Mouse (Mus musculus): ENCODE measurements at regions not wholly inside any gene's neighbourhood (a gene's known extent, or its start where the extent isn't known, plus 50 kb on each side); places are given as distances from the start of the nearest gene placed in this dataset.
A peak's percentile ranks its signal among the peaks of the same experiment; 100 is the strongest.

DNA sequence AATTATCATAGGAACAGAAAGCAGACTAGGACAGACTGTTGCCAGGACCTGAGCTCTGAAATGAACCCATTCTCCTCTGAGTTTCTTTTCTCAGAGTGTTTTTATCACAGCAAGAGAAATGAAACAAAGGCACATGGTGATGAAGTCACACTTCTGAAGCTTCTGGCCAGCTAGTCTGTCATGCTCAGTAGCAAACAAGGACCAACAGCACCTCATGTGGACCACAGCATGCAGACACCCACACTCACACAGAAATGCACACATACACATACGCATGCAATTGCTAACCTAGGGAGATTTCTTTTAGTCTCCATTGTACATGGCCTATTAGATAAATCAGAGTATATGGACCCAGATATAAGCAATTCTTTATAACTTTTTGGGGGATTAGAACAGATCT, 76.3 kb upstream of the Thbs1 start:
- Histone ChIP-seq H3K4me3 (replicated peaks; ENCODE audit: low read length) (no peak overlapping the region), H3K27me3 (ENCODE audit: control insufficient read depth, insufficient read depth, low read length) (no peaks in the 10 kb centered on the region), H3K27ac (replicated peaks; ENCODE audit: low read depth, low read length) (no peak overlapping the region), H3K36me3 (ENCODE audit: control insufficient read depth, insufficient read depth, low read length) (no peaks in the 10 kb centered on the region), H3K9me3 (ENCODE audit: control insufficient read depth, low read length) (no peaks in the 10 kb centered on the region), H3K4me2 (replicated peaks; ENCODE audit: low read depth, low read length, severe bottlenecking) (no peak overlapping the region), H3K4me1 (ENCODE audit: control insufficient read depth, insufficient read depth, low read length) (no peaks in the 10 kb centered on the region; the same call in 1 of the 2 replicates), H3K9ac (ENCODE audit: low read depth, low read length, severe bottlenecking) (no peak overlapping the region)
- DNase-seq (ENCODE audit: low spot score) (no peak), ATAC-seq (ENCODE audit: low FRiP score, low read depth) (no peak)
- 100% methylated on average over 1 of the region's 1 CpGs for WGBS
- TF ChIP-seq POLR2A (IDR thresholded peaks at IDR 0.05; ENCODE audit: borderline replicate concordance, extremely low read depth, insufficient read depth, insufficient read length), result no peak

DNA sequence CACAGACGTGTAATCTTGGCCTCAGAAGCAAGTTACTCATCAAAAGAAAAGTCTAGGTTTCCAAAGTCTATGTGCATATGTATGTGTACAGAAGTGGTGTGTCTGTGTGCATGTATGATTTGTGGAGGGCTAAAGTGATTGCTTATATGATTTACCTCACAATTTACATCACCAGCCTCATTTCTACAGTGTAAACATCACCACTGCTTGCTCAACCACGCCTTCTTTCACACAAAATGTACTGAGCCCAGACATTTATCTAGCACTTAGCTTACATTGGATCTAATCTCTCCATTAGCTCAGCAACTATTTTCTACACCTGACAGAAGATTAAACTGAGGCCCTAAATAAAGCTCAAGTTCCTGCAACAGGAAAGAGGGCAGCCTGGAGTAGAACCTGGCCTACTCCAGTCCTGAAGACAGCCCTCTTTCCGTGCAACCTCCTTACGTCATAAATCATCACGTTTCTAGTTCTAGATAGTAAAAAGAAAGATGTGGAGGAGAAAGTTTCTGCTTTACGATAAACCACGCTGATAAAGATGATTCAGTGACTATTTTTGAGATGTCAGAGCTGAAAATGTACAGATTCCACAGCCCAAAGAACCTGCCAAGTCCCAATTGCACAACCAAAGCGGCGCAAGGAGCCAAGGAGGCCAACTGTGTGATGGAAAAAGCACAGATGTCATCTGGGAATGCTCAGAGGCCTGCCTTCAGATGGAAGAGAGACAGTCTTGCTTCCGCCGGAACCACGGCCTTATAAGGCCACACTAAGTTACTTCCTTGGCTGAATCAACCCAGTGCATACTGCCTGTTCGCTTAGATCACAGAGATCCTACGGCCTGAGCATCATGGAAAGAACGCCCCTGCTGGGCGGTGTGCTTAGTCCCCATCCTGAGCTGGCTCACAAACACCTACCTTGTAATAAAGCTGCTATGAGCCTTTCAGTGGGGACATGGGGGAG, 72.5 kb upstream of the Thbs1 start:
- no peak overlapping the region for H3K4me3 ChIP-seq (replicated peaks; ENCODE audit: low read length)
- H3K36me3 ChIP-seq (ENCODE audit: control insufficient read depth, insufficient read depth, low read length), result no peaks in the 10 kb centered on the region
- ATAC-seq (ENCODE audit: low FRiP score, low read depth) (peak; percentile 67; the same call in 1 of the 2 replicates), DNase-seq (ENCODE audit: low spot score) (peak; percentile 65)
- no peaks in the 10 kb centered on the region for H3K9me3 ChIP-seq (ENCODE audit: control insufficient read depth, low read length)
- 76% methylated on average over 16 of the region's 16 CpGs for WGBS
- no peaks in the 10 kb centered on the region; the same call in 1 of the 2 replicates for H3K4me1 ChIP-seq (ENCODE audit: control insufficient read depth, insufficient read depth, low read length)
- no peak overlapping the region for H3K27ac ChIP-seq (replicated peaks; ENCODE audit: low read depth, low read length)
- H3K9ac ChIP-seq (ENCODE audit: low read depth, low read length, severe bottlenecking), result no peak overlapping the region
- no peak for TF ChIP-seq POLR2A (IDR thresholded peaks at IDR 0.05; ENCODE audit: borderline replicate concordance, extremely low read depth, insufficient read depth, insufficient read length)
- H3K27me3 ChIP-seq (ENCODE audit: control insufficient read depth, insufficient read depth, low read length), result no peaks in the 10 kb centered on the region
- H3K4me2 ChIP-seq (replicated peaks; ENCODE audit: low read depth, low read length, severe bottlenecking), result no peak overlapping the region

DNA sequence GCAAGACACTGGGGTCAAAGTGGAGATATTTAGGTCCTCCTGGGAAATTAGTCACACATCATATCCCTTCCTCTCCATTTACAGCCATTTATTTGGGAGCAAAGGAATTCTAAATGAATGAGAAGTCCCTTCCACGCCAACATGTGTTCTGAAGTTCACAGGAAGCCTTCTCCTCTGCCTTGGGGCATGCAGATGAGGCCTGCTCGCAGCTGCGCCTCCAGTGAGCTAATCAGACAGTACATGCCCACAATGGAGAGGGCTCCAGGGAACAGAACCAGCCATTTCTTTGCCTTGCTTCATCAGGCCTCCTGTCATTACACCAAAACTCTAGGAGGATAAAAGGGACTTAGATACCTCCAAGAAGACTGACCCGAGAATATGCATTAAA, 71.9 kb upstream of the Thbs1 start:
- Histone ChIP-seq H3K4me1 (ENCODE audit: control insufficient read depth, insufficient read depth, low read length) (no peaks in the 10 kb centered on the region; the same call in 1 of the 2 replicates), H3K9ac (ENCODE audit: low read depth, low read length, severe bottlenecking) (no peak overlapping the region), H3K36me3 (ENCODE audit: control insufficient read depth, insufficient read depth, low read length) (no peaks in the 10 kb centered on the region), H3K4me3 (replicated peaks; ENCODE audit: low read length) (no peak overlapping the region), H3K9me3 (ENCODE audit: control insufficient read depth, low read length) (no peaks in the 10 kb centered on the region), H3K4me2 (replicated peaks; ENCODE audit: low read depth, low read length, severe bottlenecking) (no peak overlapping the region), H3K27ac (replicated peaks; ENCODE audit: low read depth, low read length) (no peak overlapping the region), H3K27me3 (ENCODE audit: control insufficient read depth, insufficient read depth, low read length) (no peaks in the 10 kb centered on the region)
- WGBS, result 71% methylated on average over 4 of the region's 4 CpGs
- TF ChIP-seq POLR2A (IDR thresholded peaks at IDR 0.05; ENCODE audit: borderline replicate concordance, extremely low read depth, insufficient read depth, insufficient read length), result no peak
- ATAC-seq (ENCODE audit: low FRiP score, low read depth) (no peak), DNase-seq (ENCODE audit: low spot score) (no peak)

DNA sequence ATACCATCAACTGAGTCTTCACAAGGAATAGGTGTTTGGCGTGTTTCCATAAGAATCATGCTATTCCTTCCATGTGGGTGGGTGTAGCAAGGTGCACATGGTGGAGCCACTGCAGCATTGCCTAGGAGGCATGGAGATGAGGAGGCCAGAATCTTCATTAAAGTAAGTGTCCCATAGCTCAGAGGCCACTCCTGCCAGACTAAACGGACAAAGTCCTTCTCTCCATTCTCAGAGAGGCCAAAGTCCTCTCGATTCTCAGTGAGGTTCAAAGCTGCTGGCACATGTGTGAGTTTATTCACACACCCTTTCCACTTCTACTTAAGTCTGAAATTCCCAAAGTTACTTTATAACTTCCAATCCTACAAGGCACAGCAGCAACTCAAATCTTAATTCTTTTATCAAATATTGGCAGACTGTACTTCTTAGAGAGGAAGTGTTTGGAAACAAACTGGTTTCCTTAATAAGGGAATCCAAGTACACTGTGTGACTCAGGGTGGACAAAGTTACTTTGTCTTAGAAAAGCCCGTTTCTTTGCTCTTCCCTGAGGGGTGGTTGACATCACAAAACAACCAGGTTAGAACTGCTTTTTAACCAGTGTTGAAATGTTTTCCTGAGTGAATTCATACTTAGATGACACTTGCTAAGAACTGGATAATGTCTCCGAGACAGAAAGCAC, 69.2 kb upstream of the Thbs1 start:
- 81% methylated on average over 5 of the region's 5 CpGs for WGBS
- Histone ChIP-seq H3K27me3 (ENCODE audit: control insufficient read depth, insufficient read depth, low read length) (no peaks in the 10 kb centered on the region), H3K9ac (ENCODE audit: low read depth, low read length, severe bottlenecking) (no peak overlapping the region), H3K9me3 (ENCODE audit: control insufficient read depth, low read length) (no peaks in the 10 kb centered on the region), H3K27ac (replicated peaks; ENCODE audit: low read depth, low read length) (no peak overlapping the region), H3K4me3 (replicated peaks; ENCODE audit: low read length) (no peak overlapping the region), H3K36me3 (ENCODE audit: control insufficient read depth, insufficient read depth, low read length) (no peaks in the 10 kb centered on the region), H3K4me1 (ENCODE audit: control insufficient read depth, insufficient read depth, low read length) (no peaks in the 10 kb centered on the region), H3K4me2 (replicated peaks; ENCODE audit: low read depth, low read length, severe bottlenecking) (no peak overlapping the region)
- no peak for ATAC-seq (ENCODE audit: low FRiP score, low read depth)
- no peak for TF ChIP-seq POLR2A (IDR thresholded peaks at IDR 0.05; ENCODE audit: borderline replicate concordance, extremely low read depth, insufficient read depth, insufficient read length)
- DNase-seq (ENCODE audit: low spot score), result no peak

DNA sequence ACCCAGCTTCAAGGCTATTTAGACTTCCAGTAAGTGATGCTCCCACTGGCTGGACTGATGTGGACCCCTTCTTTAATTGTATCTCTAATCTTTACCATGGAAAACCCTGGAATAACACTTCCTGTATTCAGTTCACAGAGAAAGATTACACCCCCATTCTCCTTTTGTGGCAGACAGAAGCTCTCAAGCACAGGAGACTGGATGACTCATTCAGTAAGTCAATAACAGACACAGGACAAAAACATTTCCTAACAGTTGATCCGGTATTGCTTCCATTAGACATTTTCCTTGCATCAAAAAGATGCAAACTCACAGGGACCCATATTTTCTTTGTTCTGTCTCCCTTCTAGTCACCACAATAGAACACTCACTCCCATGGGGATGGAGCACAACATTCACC, 67.0 kb upstream of the Thbs1 start:
- TF ChIP-seq POLR2A (IDR thresholded peaks at IDR 0.05; ENCODE audit: borderline replicate concordance, extremely low read depth, insufficient read depth, insufficient read length), result no peak
- H3K4me3 ChIP-seq (replicated peaks; ENCODE audit: low read length), result no peak overlapping the region
- no peak overlapping the region for H3K9ac ChIP-seq (ENCODE audit: low read depth, low read length, severe bottlenecking)
- no peak for DNase-seq (ENCODE audit: low spot score)
- no peaks in the 10 kb centered on the region for H3K36me3 ChIP-seq (ENCODE audit: control insufficient read depth, insufficient read depth, low read length)
- no peaks in the 10 kb centered on the region for H3K4me1 ChIP-seq (ENCODE audit: control insufficient read depth, insufficient read depth, low read length)
- no peaks in the 10 kb centered on the region for H3K9me3 ChIP-seq (ENCODE audit: control insufficient read depth, low read length)
- no peak for ATAC-seq (ENCODE audit: low FRiP score, low read depth)
- 81% methylated on average over 1 of the region's 1 CpGs for WGBS
- H3K27me3 ChIP-seq (ENCODE audit: control insufficient read depth, insufficient read depth, low read length), result no peaks in the 10 kb centered on the region
- H3K27ac ChIP-seq (replicated peaks; ENCODE audit: low read depth, low read length), result no peak overlapping the region
- H3K4me2 ChIP-seq (replicated peaks; ENCODE audit: low read depth, low read length, severe bottlenecking), result no peak overlapping the region
